Comparison of ENCODE assay signal across 8 mouse cellular contexts in genomic region chr10:128322141-128323108, GRCm38 (mm10). TPM values are rescaled to one million over a fixed set of nuclear protein-coding genes. Genes with fewer than 3 reads are reported as not detected.
DNase-seq lines count a peak whose midpoint lies in the region; ATAC-seq and TF ChIP-seq lines count a peak whose summit lies in the region.

Cnpy2 (plus strand) TSS chr10:128322459.

- ATAC-seq in G1E (ENCODE audit: extremely low read depth, insufficient number of reproducible peaks, low FRiP score, poor library complexity, severe bottlenecking) = peak; percentile 83
- peak; percentile 98 for ATAC-seq in forebrain, postnatal 0 days
- ATAC-seq in neural tube, embryonic 14.5 days (ENCODE audit: low read depth) = peak; percentile 96

- no peaks in the 10 kb centered on the region for H3K27me3 ChIP-seq in G1E (ENCODE audit: insufficient read depth, low read length)
- no peaks in the 10 kb centered on the region for H3K27me3 ChIP-seq in cerebellum, adult 2 months (ENCODE audit: control insufficient read depth, insufficient read depth, low read length)
- no peaks in the 10 kb centered on the region for H3K27me3 ChIP-seq in forebrain, postnatal 0 days (ENCODE audit: insufficient read depth, low read length)
- no peaks in the 10 kb centered on the region for H3K27me3 ChIP-seq in neural tube, embryonic 14.5 days (ENCODE audit: control insufficient read depth, insufficient read depth, low read length)
- H3K27me3 ChIP-seq in testis, adult 2 months (ENCODE audit: control insufficient read depth, insufficient read depth, low read length) = no peaks in the 10 kb centered on the region

- H3K27ac ChIP-seq in cerebellum, adult 2 months (ENCODE audit: insufficient read depth, low read length) = peak within 1 kb of the TSS; percentile 91
- H3K27ac ChIP-seq in forebrain, postnatal 0 days (ENCODE audit: low read depth, low read length) = peak within 1 kb of the TSS; percentile 97
- H3K27ac ChIP-seq in neural tube, embryonic 14.5 days (ENCODE audit: low read depth, low read length) = peak within 1 kb of the TSS; percentile 90
- H3K27ac ChIP-seq in testis, adult 2 months (ENCODE audit: control insufficient read depth, insufficient read depth, low read depth, low read length) = peak within 1 kb of the TSS; percentile 90

- peaks cover 27% of the 10 kb centered on the region for H3K4me1 ChIP-seq in G1E (ENCODE audit: insufficient read depth, low read depth, low read length)
- H3K4me1 ChIP-seq in cerebellum, adult 2 months (ENCODE audit: control insufficient read depth, insufficient read depth, low read length) = no peaks in the 10 kb centered on the region; the same call in 1 of the 2 replicates
- peaks cover 12% of the 10 kb centered on the region for H3K4me1 ChIP-seq in forebrain, postnatal 0 days (ENCODE audit: insufficient read depth)
- peaks cover 10% of the 10 kb centered on the region for H3K4me1 ChIP-seq in neural tube, embryonic 14.5 days (ENCODE audit: control insufficient read depth, insufficient read depth, low read length)
- H3K4me1 ChIP-seq in testis, adult 2 months (ENCODE audit: control insufficient read depth, insufficient read depth, low read length) = peaks cover 16% of the 10 kb centered on the region

- TF ChIP-seq POLR2A in cerebellum, adult 2 months (IDR thresholded peaks at IDR 0.05; ENCODE audit: borderline replicate concordance, insufficient read depth, low read length) = 0 out of 2 replicates have a peak, but pooled peaks have one; percentile 29
- no peak for TF ChIP-seq POLR2A in testis, adult 2 months (IDR thresholded peaks at IDR 0.05; ENCODE audit: control insufficient read depth, low read depth, low read length)

- DNase-seq in G1E (ENCODE audit: low spot score) = peak; percentile 76
- DNase-seq in cerebellum, adult 2 months = peak; percentile 78 to 85
- DNase-seq in forebrain, postnatal 0 days = peak; percentile 95
- DNase-seq in heart, postnatal 36 days = peak; percentile 81 to 89
- peak; percentile 80 to 89 for DNase-seq in layer of hippocampus, adult 18-20 months (ENCODE audit: low spot score in 2 of 2)
- peak; percentile 81 to 88 for DNase-seq in lung, adult 18-20 months

- H3K9ac ChIP-seq in forebrain, postnatal 0 days = peak within 1 kb of the TSS; percentile 100
- H3K9ac ChIP-seq in neural tube, embryonic 14.5 days (replicated peaks; ENCODE audit: low read depth, low read length) = peak within 1 kb of the TSS; percentile 96

- TF ChIP-seq CTCF in G1E (IDR thresholded peaks at IDR 0.05; ENCODE audit: low read depth, low read length) = no peak
- TF ChIP-seq CTCF in cerebellum, adult 2 months (IDR thresholded peaks at IDR 0.05; ENCODE audit: borderline replicate concordance, insufficient read depth, low read depth, low read length) = no peak
- TF ChIP-seq CTCF in forebrain, postnatal 0 days (IDR thresholded peaks at IDR 0.05; ENCODE audit: low read depth) = no peak
- no peak for TF ChIP-seq CTCF in testis, adult 2 months (IDR thresholded peaks at IDR 0.05; ENCODE audit: control insufficient read depth, insufficient read depth, insufficient replicate concordance, low read depth, low read length)

- intact Hi-C loops in heart, postnatal 36 days (cut with DNase I) = no loop called here

- peaks cover 72% of the 10 kb centered on the region for H3K36me3 ChIP-seq in G1E (replicated peaks)
- peaks cover 43% of the 10 kb centered on the region for H3K36me3 ChIP-seq in forebrain, postnatal 0 days (ENCODE audit: insufficient read depth)
- H3K36me3 ChIP-seq in neural tube, embryonic 14.5 days (ENCODE audit: control insufficient read depth, insufficient read depth, low read length) = peaks cover 42% of the 10 kb centered on the region; the same call in 1 of the 2 replicates
- no peaks in the 10 kb centered on the region; the same call in none of the 2 replicates for H3K36me3 ChIP-seq in testis, adult 2 months (ENCODE audit: control insufficient read depth, insufficient read depth, low read length)

- peak within 1 kb of the TSS; percentile 81 for H3K4me3 ChIP-seq in G1E (ENCODE audit: low read depth, low read length)
- peak within 1 kb of the TSS; percentile 98 for H3K4me3 ChIP-seq in cerebellum, adult 2 months (replicated peaks; ENCODE audit: insufficient read depth, low read depth, low read length)
- H3K4me3 ChIP-seq in forebrain, postnatal 0 days (ENCODE audit: low read depth, low read length) = peak within 1 kb of the TSS; percentile 84
- peak within 1 kb of the TSS; percentile 82 for H3K4me3 ChIP-seq in neural tube, embryonic 14.5 days (ENCODE audit: low read depth, low read length)
- H3K4me3 ChIP-seq in testis, adult 2 months (ENCODE audit: control insufficient read depth, low read depth, low read length) = peak within 1 kb of the TSS; percentile 91

- WGBS in cerebellum, adult 2 months = under 1% methylated on average over 40 of the region's 40 CpGs
- under 1% methylated on average over 40 of the region's 40 CpGs for WGBS in forebrain, postnatal 0 days
- under 1% methylated on average over 40 of the region's 40 CpGs for WGBS in neural tube, embryonic 14.5 days

- H3K4me2 ChIP-seq in forebrain, postnatal 0 days (ENCODE audit: low read depth) = peak within 1 kb of the TSS; percentile 84
- H3K4me2 ChIP-seq in neural tube, embryonic 14.5 days (ENCODE audit: low read depth, low read length) = peak within 1 kb of the TSS; percentile 94

- no peaks in the 10 kb centered on the region for H3K9me3 ChIP-seq in G1E (replicated peaks)
- H3K9me3 ChIP-seq in forebrain, postnatal 0 days (ENCODE audit: low read length) = no peaks in the 10 kb centered on the region
- H3K9me3 ChIP-seq in neural tube, embryonic 14.5 days (ENCODE audit: control insufficient read depth, low read length) = no peaks in the 10 kb centered on the region

RNA-seq across cellular contexts. Expression of gene Cnpy2, which starts in this region (rescaled TPM):
- total RNA-seq in G1E (2014; fragmentation: Nextera tagmentation) (57.9 and 91.2 TPM in 2 replicates), G1E (2017) (74.0 and 77.3 TPM in 2 replicates)
- 60.5 and 74.4 TPM in 2 replicates for polyA plus RNA-seq in G1E (2012)
- polyA plus RNA-seq in cerebellum, adult 2 months (2012; rRNA removed) = 65.3 and 65.4 TPM in 2 replicates
- 50.1 and 57.5 TPM in 2 replicates for total RNA-seq in forebrain, postnatal 0 days (2014; rRNA removed)
- 179 and 205 TPM in 2 replicates for polyA plus RNA-seq in forebrain, postnatal 0 days (2015; fragmentation: Nextera tagmentation; extraction: Ambion mirVana)
- 10 to 100 TPM; 65.4 to 67.3 TPM for total RNA-seq in heart, postnatal 36 days (2021)
- 10 to 100 TPM; 79.5 to 88.1 TPM for total RNA-seq in layer of hippocampus, adult 18-20 months (2021)
- 194 and 198 TPM in 2 replicates for polyA plus RNA-seq in neural tube, embryonic 14.5 days (2014; fragmentation: Nextera tagmentation; extraction: Ambion mirVana)
- polyA plus RNA-seq in testis, adult 2 months (2012; rRNA removed) = 7.4 and 9.2 TPM in 2 replicates

Comparison
In these comparisons a context has a peak if more than half of its experiments do, and no peak if none do; other contexts are left out.
1. Peak in every context shown above with its lines: DNase-seq, ATAC-seq, H3K4me3 ChIP-seq and H3K27ac ChIP-seq.